Mouse (Mus musculus): Measurements from ENCODE around the gene Tgif1.

DNA sequence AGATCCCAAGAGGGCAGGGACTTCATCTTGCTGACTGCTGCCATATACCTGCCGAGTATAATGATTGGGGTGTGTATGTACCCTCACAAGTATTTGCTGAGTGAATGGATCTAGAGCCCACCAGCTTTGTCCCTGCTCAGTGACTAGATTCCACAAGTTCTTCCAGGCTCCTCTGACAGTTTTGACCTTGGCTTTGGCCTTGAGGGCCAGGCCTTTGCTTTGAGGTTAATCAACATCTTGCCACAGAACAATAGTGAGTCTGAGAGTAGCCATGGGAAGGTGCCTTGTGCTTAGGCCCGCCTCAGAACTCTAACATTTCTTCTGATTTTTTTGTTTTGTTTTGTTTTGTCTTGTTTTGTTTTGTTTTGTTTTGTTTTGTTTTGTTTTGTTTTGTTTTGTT, 46.7 kb downstream of the Tgif1 start:
- TF ChIP-seq ZC3H11A (IDR thresholded peaks at IDR 0.05; ENCODE audit: borderline replicate concordance, low read depth, low read length) (no peak), CHD2 (IDR thresholded peaks at IDR 0.05; ENCODE audit: low read depth, low read length) (no peak), MAFK (IDR thresholded peaks at IDR 0.05; ENCODE audit: insufficient read depth, low read depth, low read length) (no peak), HCFC1 (IDR thresholded peaks at IDR 0.05; ENCODE audit: borderline replicate concordance, insufficient read depth, low read length) (no peak), ZNF384 (IDR thresholded peaks at IDR 0.05; ENCODE audit: low read depth, low read length) (no peak)
